Comparison of ENCODE assay signal across 8 mouse cellular contexts in genomic region chr9:106886828-106887702, GRCm38 (mm10). TPM values are rescaled to one million over a fixed set of nuclear protein-coding genes. Genes with fewer than 3 reads are reported as not detected.
A peak's percentile ranks its signal among the peaks of the same experiment; 100 is the strongest.
DNase-seq lines count a peak whose midpoint lies in the region; ATAC-seq lines count a peak whose summit lies in the region.

TSS of gene Rbm15b (minus strand) at chr9:106887428.

- H3K4me1 ChIP-seq in hindbrain, embryonic 11.5 days (replicated peaks; ENCODE audit: control insufficient read depth, insufficient read depth, low read length) = peaks cover 21% of the 10 kb centered on the region

- peak within 1 kb of the TSS; percentile 96 for H3K4me3 ChIP-seq in hindbrain, embryonic 11.5 days (ENCODE audit: low read depth, low read length)

- no peaks in the 10 kb centered on the region for H3K27me3 ChIP-seq in hindbrain, embryonic 11.5 days (ENCODE audit: control insufficient read depth, insufficient read depth, low read length)

- peak within 1 kb of the TSS; percentile 98 for H3K4me2 ChIP-seq in hindbrain, embryonic 11.5 days (replicated peaks; ENCODE audit: low read depth, low read length)

- peak; percentile 72 for ATAC-seq in hindbrain, embryonic 11.5 days (ENCODE audit: low FRiP score)

- peak within 1 kb of the TSS; percentile 99 for H3K9ac ChIP-seq in hindbrain, embryonic 11.5 days (ENCODE audit: low read depth, low read length)

- H3K9me3 ChIP-seq in hindbrain, embryonic 11.5 days (ENCODE audit: control insufficient read depth, low read length) = no peaks in the 10 kb centered on the region

- peaks cover 3% of the 10 kb centered on the region; the same call in 1 of the 2 replicates for H3K36me3 ChIP-seq in hindbrain, embryonic 11.5 days (ENCODE audit: control insufficient read depth, insufficient read depth, low read length)

- DNase-seq in Muller cell, postnatal 12 days (ENCODE audit: inconsistent ontology term) = peak; percentile 99
- peak; percentile 98 for DNase-seq in cerebellum, adult 9-11 months
- DNase-seq in frontal cortex, adult 2 months (ENCODE audit: extremely low spot score in 1 of 2, low spot score in 1 of 2) = peak; percentile 95 to 99
- peak; percentile 99 for DNase-seq in hindbrain, embryonic 11.5 days (ENCODE audit: low spot score)
- peak; percentile 98 to 99 for DNase-seq in layer of hippocampus, postnatal 10 days (ENCODE audit: low spot score in 2 of 2)
- peak; percentile 99 for DNase-seq in lung, postnatal 10 days
- peak; percentile 98 for DNase-seq in ovary, postnatal 36 days (ENCODE audit: low spot score)
- DNase-seq in thymus, postnatal 25 days = peak; percentile 99

- peak within 1 kb of the TSS; percentile 91 for H3K27ac ChIP-seq in hindbrain, embryonic 11.5 days (ENCODE audit: low read depth, low read length)

- WGBS in hindbrain, embryonic 11.5 days = 4% methylated on average over 60 of the region's 101 CpGs

RNA-seq across cellular contexts. Expression of gene Rbm15b, which starts in this region (rescaled TPM):
- polyA plus RNA-seq in frontal cortex, adult 2 months (2012; rRNA removed) = 16.7 and 17.8 TPM in 2 replicates
- polyA plus RNA-seq in hindbrain, embryonic 11.5 days (2014; fragmentation: Nextera tagmentation; extraction: Ambion mirVana) = 24.0 and 24.5 TPM in 2 replicates
- 10 to 100 TPM; 58.3 to 61.2 TPM for total RNA-seq in layer of hippocampus, postnatal 10 days (2021)

Comparison
In these comparisons a context has a peak if more than half of its experiments do, and no peak if none do; other contexts are left out.
1. Peak in every context shown above with its lines: DNase-seq, ATAC-seq, H3K4me3 ChIP-seq and H3K27ac ChIP-seq.